Mouse (Mus musculus) C2C12 (cell line): ENCODE data around the gene Mon1a. TPM values are rescaled to one million over a fixed set of nuclear protein-coding genes. Genes with fewer than 3 reads are reported as not detected.
A peak's percentile ranks its signal among the peaks of the same experiment; 100 is the strongest.

Experiments used
- H3K27me3 ChIP-seq: one replicate; pipeline ENCODE4 v1.6.1; 2011; ENCODE audit not compliant: control insufficient read depth, insufficient read depth, insufficient read length
- H3K36me3 ChIP-seq: one replicate; pipeline ENCODE4 v1.6.1; 2011; ENCODE audit not compliant: control insufficient read depth, insufficient read depth
- H3K4me3 ChIP-seq: one replicate; pipeline ENCODE4 v1.5.1; 2011; ENCODE audit warnings: mild to moderate bottlenecking, control low read depth; ENCODE audit not compliant: poor library complexity, insufficient read depth, severe bottlenecking
- H3K79me2 ChIP-seq: one replicate; pipeline ENCODE4 v1.6.1; 2011; ENCODE audit not compliant: control insufficient read depth, insufficient read depth
- H3K79me3 ChIP-seq: one replicate; pipeline ENCODE4 v1.6.1; 2011; ENCODE audit warnings: low read depth, control low read depth
- H3ac ChIP-seq: one replicate; pipeline ENCODE3; 2011; ENCODE audit warnings: low read depth; ENCODE audit not compliant: control insufficient read depth, insufficient read length
- CEBPB ChIP-seq: IDR thresholded peaks from one replicate; pipeline ENCODE4 v1.6.1; 2011; ENCODE audit warnings: low read depth, mild to moderate bottlenecking, control low read depth, moderate library complexity
- CTCF ChIP-seq: IDR thresholded peaks from one replicate; pipeline ENCODE4 v1.5.1; 2011; ENCODE audit not compliant: control insufficient read depth, insufficient read depth, insufficient read length
- FOSL1 ChIP-seq: IDR thresholded peaks from one replicate; pipeline ENCODE4 v1.8.0; 2011; ENCODE audit warnings: mild to moderate bottlenecking, low read length; ENCODE audit not compliant: poor library complexity, insufficient read depth, severe bottlenecking
- MAX ChIP-seq: IDR thresholded peaks from one replicate; pipeline ENCODE4 v1.6.1; 2011; ENCODE audit warnings: mild to moderate bottlenecking, control low read depth
- MYOD1 ChIP-seq: IDR thresholded peaks from one replicate; pipeline ENCODE4 v1.6.1; 2011; ENCODE audit warnings: low read depth; ENCODE audit not compliant: control insufficient read depth, insufficient read length
- MYOG ChIP-seq: IDR thresholded peaks from one replicate; pipeline ENCODE4 v1.6.1; 2011; ENCODE audit not compliant: control insufficient read depth, insufficient read length; ENCODE audit errors: extremely low read depth
- USF1 ChIP-seq: IDR thresholded peaks from one replicate; pipeline ENCODE4 v1.6.1; 2011; ENCODE audit warnings: low read depth, mild to moderate bottlenecking, control low read depth, moderate library complexity
- long read RNA-seq, 2 experiments: library from polyadenylated mRNA; unstranded; transcript quantifications; one replicate each; pipeline ENCODE4 v2.0.0; 2019 to 2020
- polyA plus RNA-seq: library from polyadenylated mRNA; unstranded; fragments of >200 nt; fragmentation: generic; extraction: Trizol; gene quantifications from one replicate; pipeline ENCODE4 v1.2.1, GENCODE M21; 2012; ENCODE audit warnings: missing spikeins

Mon1a gene
- polyA plus RNA-seq = 7.7 TPM
- long read RNA-seq, experiment 1, partial matches to known transcripts = 4 of 10 reads
- long read RNA-seq, experiment 1, other reads (novel, unspliced or antisense) = 2 of 10 reads
- long read RNA-seq, experiment 2, transcript Mon1a-201 (6 exons, 2,042 nt) = major isoform, 44 of 54 reads
- long read RNA-seq, experiment 2, partial matches to known transcripts = 3 of 54 reads
- long read RNA-seq, experiment 2, other reads (novel, unspliced or antisense) = 7 of 54 reads

DNA sequence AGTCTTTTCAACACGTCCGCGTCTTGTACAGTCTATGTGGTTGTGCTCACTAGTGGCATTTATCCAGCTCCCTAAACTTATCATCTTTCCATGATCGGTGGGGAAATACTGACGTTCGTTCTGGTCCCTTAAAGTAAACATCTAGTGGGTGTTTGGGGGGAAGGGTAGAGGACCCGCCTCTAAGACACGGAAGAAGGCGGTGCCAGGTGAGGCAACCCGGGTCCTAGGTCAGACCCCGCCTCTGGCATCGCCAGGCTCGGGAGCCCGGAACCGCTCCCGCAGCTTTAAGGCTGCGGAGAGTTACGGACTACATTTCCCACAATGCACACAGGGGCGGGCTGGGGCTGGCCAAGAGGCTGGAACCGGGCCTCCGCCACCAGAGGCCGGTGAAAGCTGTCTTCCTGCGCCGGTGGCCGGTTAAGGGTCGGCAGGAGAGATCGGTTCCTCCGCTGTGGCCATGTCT, at the start of gene Mon1a:
Gene Mon1a, plus strand, starts transcription at position 348 of the 463 bp plus-strand sequence.
- H3K27me3 ChIP-seq = peaks cover 11% of the 10 kb centered on the region
- peak within 1 kb of the TSS; percentile 92 for H3ac ChIP-seq
- TF ChIP-seq FOSL1 = no peak
- TF ChIP-seq MYOD1 = no peak
- TF ChIP-seq USF1 = no peak
- no peak for TF ChIP-seq MYOG
- no peaks in the 10 kb centered on the region for H3K36me3 ChIP-seq
- no peaks in the 10 kb centered on the region for H3K79me3 ChIP-seq
- no peaks in the 10 kb centered on the region for H3K79me2 ChIP-seq
- H3K4me3 ChIP-seq = peak within 1 kb of the TSS; percentile 57

DNA sequence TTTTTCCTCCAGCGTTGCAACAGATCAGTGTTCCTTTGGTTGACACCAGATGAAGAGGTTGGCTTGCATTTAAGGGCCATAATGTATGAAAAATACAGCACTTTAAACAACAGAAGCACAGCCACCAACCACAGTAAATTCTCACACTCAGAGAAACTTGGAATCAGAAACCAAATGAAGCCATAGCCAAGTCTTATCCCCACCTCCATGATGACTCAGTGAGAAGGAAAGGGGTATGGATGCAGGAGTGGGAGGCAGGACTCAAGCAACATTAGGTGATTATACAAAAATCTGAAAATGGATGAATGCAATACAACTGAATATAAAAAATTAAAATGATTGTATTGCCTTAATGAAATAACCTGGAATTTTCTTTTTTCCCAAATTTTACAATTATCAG, 49.1 kb upstream of the Mon1a start:
- peaks cover 3% of the 10 kb centered on the region for H3K79me3 ChIP-seq
- H3K79me2 ChIP-seq = no peaks in the 10 kb centered on the region
- no peak overlapping the region for H3ac ChIP-seq
- no peak for TF ChIP-seq CTCF
- TF ChIP-seq CEBPB = no peak
- TF ChIP-seq MAX = no peak
- no peak for TF ChIP-seq MYOD1
- no peak for TF ChIP-seq MYOG
- TF ChIP-seq USF1 = no peak
- no peak for TF ChIP-seq FOSL1
- H3K36me3 ChIP-seq = peaks cover 12% of the 10 kb centered on the region
- H3K27me3 ChIP-seq = no peaks in the 10 kb centered on the region
- no peak overlapping the region for H3K4me3 ChIP-seq

DNA sequence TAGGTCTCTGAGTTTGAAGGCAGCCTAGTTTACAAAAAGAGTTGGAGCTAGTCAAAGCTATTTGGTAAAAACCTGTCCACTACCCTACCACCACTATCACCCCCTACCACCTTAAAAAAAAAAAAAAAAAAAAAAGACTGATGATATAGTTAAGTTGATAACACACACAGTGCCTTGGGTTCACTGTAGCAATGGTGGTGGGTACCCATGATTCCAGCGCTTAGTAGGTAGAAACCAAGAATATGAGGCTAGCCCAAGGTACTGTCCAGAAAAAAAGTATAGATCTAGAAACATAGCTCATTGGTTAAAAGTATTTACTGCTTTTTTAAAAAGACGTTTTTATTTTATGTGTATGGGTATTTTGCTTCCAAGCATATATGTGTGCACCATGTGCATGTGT, 45.2 kb upstream of the Mon1a start:
- Histone ChIP-seq H3K79me3 (peaks cover 1% of the 10 kb centered on the region), H3K36me3 (peaks cover 42% of the 10 kb centered on the region), H3K27me3 (no peaks in the 10 kb centered on the region), H3K4me3 (no peak overlapping the region), H3ac (no peak overlapping the region), H3K79me2 (no peaks in the 10 kb centered on the region)
- no peak for TF ChIP-seq CEBPB
- TF ChIP-seq CTCF = no peak
- no peak for TF ChIP-seq MYOD1

GRCm38 (mm10) chr9:107848922-107849321, 39.0 kb upstream of the Mon1a start:
- TF ChIP-seq CEBPB (no peak), CTCF (no peak), USF1 (no peak), MYOG (no peak), MYOD1 (no peak), FOSL1 (no peak), MAX (no peak)
- Histone ChIP-seq H3ac (no peak overlapping the region), H3K27me3 (no peaks in the 10 kb centered on the region), H3K4me3 (no peak overlapping the region), H3K79me3 (peaks cover 9% of the 10 kb centered on the region), H3K36me3 (peaks cover 54% of the 10 kb centered on the region), H3K79me2 (peaks cover 11% of the 10 kb centered on the region)

GRCm38 (mm10) chr9:107858343-107858742, 29.6 kb upstream of the Mon1a start:
- H3ac ChIP-seq = no peak overlapping the region
- peaks cover 57% of the 10 kb centered on the region for H3K79me3 ChIP-seq
- H3K36me3 ChIP-seq = peaks cover 30% of the 10 kb centered on the region
- no peaks in the 10 kb centered on the region for H3K27me3 ChIP-seq
- H3K4me3 ChIP-seq = no peak overlapping the region
- peaks cover 100% of the 10 kb centered on the region for H3K79me2 ChIP-seq
- no peak for TF ChIP-seq FOSL1
- no peak for TF ChIP-seq CTCF
- TF ChIP-seq USF1 = no peak
- no peak for TF ChIP-seq MYOD1
- no peak for TF ChIP-seq MYOG
- TF ChIP-seq CEBPB = no peak
- TF ChIP-seq MAX = no peak

GRCm38 (mm10) chr9:107864493-107864892, 23.5 kb upstream of the Mon1a start:
- Histone ChIP-seq H3K79me2 (peaks cover 100% of the 10 kb centered on the region), H3ac (no peak overlapping the region), H3K4me3 (no peak overlapping the region), H3K79me3 (peaks cover 79% of the 10 kb centered on the region), H3K27me3 (no peaks in the 10 kb centered on the region), H3K36me3 (peaks cover 17% of the 10 kb centered on the region)
- TF ChIP-seq FOSL1 = no peak
- TF ChIP-seq USF1 = no peak
- no peak for TF ChIP-seq CTCF
- no peak for TF ChIP-seq MYOG
- TF ChIP-seq MAX = no peak
- TF ChIP-seq MYOD1 = no peak
